8 mouse cellular contexts compared by ENCODE assay signal in genomic region chr12:69501346-69501730, GRCm38 (mm10).
DNase-seq lines count a peak whose midpoint lies in the region; ATAC-seq and TF ChIP-seq lines count a peak whose summit lies in the region.

No protein-coding gene starts in this region.

- no peaks in the 10 kb centered on the region for H3K36me3 ChIP-seq in liver, postnatal 0 days (replicated peaks; ENCODE audit: insufficient read depth, low read length)
- no peaks in the 10 kb centered on the region for H3K36me3 ChIP-seq in liver, embryonic 12.5 days
- no peaks in the 10 kb centered on the region for H3K36me3 ChIP-seq in forebrain, embryonic 14.5 days (ENCODE audit: control insufficient read depth, insufficient read depth, low read length)
- H3K36me3 ChIP-seq in intestine, embryonic 16.5 days (ENCODE audit: control insufficient read depth, insufficient read depth, low read length): no peaks in the 10 kb centered on the region
- no peaks in the 10 kb centered on the region for H3K36me3 ChIP-seq in neural tube, embryonic 15.5 days

- H3K9ac ChIP-seq in liver, postnatal 0 days (replicated peaks): no peak overlapping the region
- H3K9ac ChIP-seq in liver, embryonic 12.5 days: no peak overlapping the region
- H3K9ac ChIP-seq in forebrain, embryonic 14.5 days (ENCODE audit: low read length): peak overlapping the region; percentile 1; the same call in 1 of the 2 replicates
- no peak overlapping the region; the same call in 1 of the 2 replicates for H3K9ac ChIP-seq in intestine, embryonic 16.5 days (ENCODE audit: low read depth, low read length)
- H3K9ac ChIP-seq in neural tube, embryonic 15.5 days (replicated peaks): no peak overlapping the region

- WGBS in liver, postnatal 0 days (ENCODE audit: insufficient replicate concordance): 41% methylated on average over 2 of the region's 2 CpGs
- 36% methylated on average over 2 of the region's 2 CpGs for WGBS in liver, embryonic 12.5 days (ENCODE audit: insufficient replicate concordance)
- WGBS in forebrain, embryonic 14.5 days: 45% methylated on average over 2 of the region's 2 CpGs
- WGBS in intestine, embryonic 16.5 days: 41% methylated on average over 2 of the region's 2 CpGs
- WGBS in neural tube, embryonic 15.5 days: 54% methylated on average over 2 of the region's 2 CpGs

- no peak for DNase-seq in liver, postnatal 0 days
- DNase-seq in forebrain, embryonic 14.5 days (ENCODE audit: low spot score): no peak
- no peak for DNase-seq in thymus, postnatal 36 days
- DNase-seq in adrenal gland, postnatal 36 days: no peak
- no peak for DNase-seq in right cerebral cortex, adult 2 months (ENCODE audit: low spot score in 2 of 2)

- H3K4me3 ChIP-seq in liver, postnatal 0 days (ENCODE audit: low read depth, low read length): no peak overlapping the region
- no peak overlapping the region for H3K4me3 ChIP-seq in liver, embryonic 12.5 days
- no peak overlapping the region for H3K4me3 ChIP-seq in forebrain, embryonic 14.5 days (ENCODE audit: low read depth, low read length)
- H3K4me3 ChIP-seq in intestine, embryonic 16.5 days (ENCODE audit: low read length): no peak overlapping the region
- no peak overlapping the region for H3K4me3 ChIP-seq in neural tube, embryonic 15.5 days (replicated peaks)

- no peak for ATAC-seq in liver, postnatal 0 days
- ATAC-seq in liver, embryonic 12.5 days: no peak
- ATAC-seq in forebrain, embryonic 14.5 days: no peak
- ATAC-seq in intestine, embryonic 16.5 days: no peak
- no peak for ATAC-seq in neural tube, embryonic 15.5 days (ENCODE audit: low FRiP score)

- H3K4me2 ChIP-seq in liver, postnatal 0 days (ENCODE audit: low read depth, low read length): peak overlapping the region; percentile 60; the same call in 1 of the 2 replicates
- no peak overlapping the region for H3K4me2 ChIP-seq in liver, embryonic 12.5 days
- no peak overlapping the region for H3K4me2 ChIP-seq in forebrain, embryonic 14.5 days (ENCODE audit: low read length)
- peak overlapping the region; percentile 41; the same call in 1 of the 2 replicates for H3K4me2 ChIP-seq in intestine, embryonic 16.5 days (ENCODE audit: low read depth, low read length)
- H3K4me2 ChIP-seq in neural tube, embryonic 15.5 days: peak overlapping the region; percentile 32

- TF ChIP-seq CTCF in liver, postnatal 0 days (IDR thresholded peaks at IDR 0.05; ENCODE audit: low read depth): no peak

- no peaks in the 10 kb centered on the region for H3K9me3 ChIP-seq in liver, postnatal 0 days (ENCODE audit: low read length)
- no peaks in the 10 kb centered on the region for H3K9me3 ChIP-seq in liver, embryonic 12.5 days (replicated peaks)
- no peaks in the 10 kb centered on the region for H3K9me3 ChIP-seq in forebrain, embryonic 14.5 days (replicated peaks; ENCODE audit: control insufficient read depth, low read length)
- H3K9me3 ChIP-seq in intestine, embryonic 16.5 days (ENCODE audit: control insufficient read depth, low read length): no peaks in the 10 kb centered on the region
- H3K9me3 ChIP-seq in neural tube, embryonic 15.5 days (replicated peaks): no peaks in the 10 kb centered on the region

- no peak for TF ChIP-seq EP300 in liver, postnatal 0 days (IDR thresholded peaks at IDR 0.05; ENCODE audit: low read depth)

- H3K27me3 ChIP-seq in liver, postnatal 0 days (ENCODE audit: insufficient read depth, low read length): no peaks in the 10 kb centered on the region
- H3K27me3 ChIP-seq in liver, embryonic 12.5 days (replicated peaks): no peaks in the 10 kb centered on the region
- H3K27me3 ChIP-seq in forebrain, embryonic 14.5 days (replicated peaks; ENCODE audit: control insufficient read depth, insufficient read depth, low read length): no peaks in the 10 kb centered on the region
- no peaks in the 10 kb centered on the region for H3K27me3 ChIP-seq in intestine, embryonic 16.5 days (replicated peaks; ENCODE audit: control insufficient read depth, insufficient read depth, low read length)
- H3K27me3 ChIP-seq in neural tube, embryonic 15.5 days (replicated peaks): no peaks in the 10 kb centered on the region

- peak overlapping the region; percentile 91 for H3K27ac ChIP-seq in liver, postnatal 0 days (ENCODE audit: low read depth)
- no peak overlapping the region for H3K27ac ChIP-seq in liver, embryonic 12.5 days
- H3K27ac ChIP-seq in forebrain, embryonic 14.5 days (ENCODE audit: low read depth, low read length): peak overlapping the region; percentile 60; the same call in 1 of the 2 replicates
- H3K27ac ChIP-seq in intestine, embryonic 16.5 days (ENCODE audit: low read length): peak overlapping the region; percentile 94
- peak overlapping the region; percentile 84 for H3K27ac ChIP-seq in neural tube, embryonic 15.5 days (replicated peaks)

- H3K4me1 ChIP-seq in liver, postnatal 0 days (ENCODE audit: insufficient read depth): peaks cover 14% of the 10 kb centered on the region
- H3K4me1 ChIP-seq in liver, embryonic 12.5 days: peaks cover 17% of the 10 kb centered on the region
- H3K4me1 ChIP-seq in forebrain, embryonic 14.5 days (ENCODE audit: control insufficient read depth, insufficient read depth, low read length): peaks cover 14% of the 10 kb centered on the region
- peaks cover 30% of the 10 kb centered on the region for H3K4me1 ChIP-seq in intestine, embryonic 16.5 days (ENCODE audit: control insufficient read depth, insufficient read depth, low read length)
- peaks cover 37% of the 10 kb centered on the region for H3K4me1 ChIP-seq in neural tube, embryonic 15.5 days

Comparison
In these comparisons a context has a peak if more than half of its experiments do, and no peak if none do; other contexts are left out.
1. H3K4me2 ChIP-seq: peak in liver, postnatal 0 days (single experiment), intestine, embryonic 16.5 days (single experiment) and neural tube, embryonic 15.5 days (single experiment); none in liver, embryonic 12.5 days (single experiment) and forebrain, embryonic 14.5 days (single experiment).